Mouse (Mus musculus) forebrain, postnatal 0 days (tissue): Measurements from ENCODE around the gene Ano2. TPM values are rescaled to one million over a fixed set of nuclear protein-coding genes. Genes with fewer than 3 reads are reported as not detected.

Experiments
- ATAC-seq: fragments of 200-750 bp; cut with Nextera tagmentation; 2 replicates; pipeline ENCODE4 v1.8.0; 2017; ENCODE audit warnings: mild to moderate bottlenecking, moderate library complexity
- DNase-seq: peaks from one replicate; pipeline ENCODE4 v3.0.0-alpha.2; 2015
- H3K27ac ChIP-seq: fragments of 300-500 bp; sonication (generic); 2 replicates; pipeline ENCODE4 v1.5.1; 2014; ENCODE audit warnings: low read depth, mild to moderate bottlenecking, antibody characterized with exemption, low read length, moderate library complexity, mixed read lengths
- H3K27me3 ChIP-seq: fragments of 300-500 bp; sonication (generic); 2 replicates; pipeline ENCODE4 v1.6.1; 2014; ENCODE audit warnings: mild to moderate bottlenecking, low read length, mixed read lengths; ENCODE audit not compliant: insufficient read depth
- H3K36me3 ChIP-seq: fragments of 300-500 bp; sonication (generic); 2 replicates; pipeline ENCODE4 v1.6.1; 2014; ENCODE audit warnings: mild to moderate bottlenecking, moderate library complexity; ENCODE audit not compliant: insufficient read depth
- H3K4me1 ChIP-seq: fragments of 300-500 bp; sonication (generic); 2 replicates; pipeline ENCODE4 v1.6.1; 2014; ENCODE audit warnings: antibody characterized with exemption; ENCODE audit not compliant: insufficient read depth
- H3K4me2 ChIP-seq: fragments of 300-500 bp; sonication (generic); 2 replicates; pipeline ENCODE4 v1.6.1; 2014; ENCODE audit warnings: low read depth, mild to moderate bottlenecking, moderate library complexity
- H3K4me3 ChIP-seq: fragments of 300-500 bp; sonication (generic); 2 replicates; pipeline ENCODE4 v1.5.1; 2014; ENCODE audit warnings: low read depth, low read length, mixed read lengths
- H3K9ac ChIP-seq: fragments of 300-500 bp; sonication (generic); 2 replicates; pipeline ENCODE4 v1.6.1; 2014; ENCODE audit warnings: mild to moderate bottlenecking
- H3K9me3 ChIP-seq: fragments of 300-500 bp; sonication (generic); 2 replicates; pipeline ENCODE4 v1.6.1; 2016; ENCODE audit warnings: low read length
- CTCF ChIP-seq: sonication (generic); IDR thresholded peaks from 2 replicates; pipeline ENCODE4 v1.5.1; 2016; ENCODE audit warnings: antibody characterized with exemption, control low read depth, low read depth
- WGBS: fragments of 180-500 bp; shearing (Covaris S2); extraction: QIAGEN DNeasy Blood & Tissue Kit; methylation state at CpG from one replicate; pipeline ENCODE4 v1.1.7; 2014; 5-methylcytosine and 5-hydroxymethylcytosine counted together
- polyA plus RNA-seq: library from polyadenylated mRNA; unstranded; fragments of >200 nt; fragmentation: Nextera tagmentation; extraction: Ambion mirVana; gene quantifications from 2 replicates; pipeline ENCODE4 v1.2.1, GENCODE M21; 2015
- total RNA-seq: library from RNA; depleted of rRNA; stranded (reverse); fragments of >200 nt; gene quantifications from 2 replicates; pipeline ENCODE4 v1.2.3, GENCODE M21; 2014

Gene Ano2
- total and polyA plus RNA-seq, 2 experiments from 2014 or later = 0.82 to 5.5 TPM

DNA sequence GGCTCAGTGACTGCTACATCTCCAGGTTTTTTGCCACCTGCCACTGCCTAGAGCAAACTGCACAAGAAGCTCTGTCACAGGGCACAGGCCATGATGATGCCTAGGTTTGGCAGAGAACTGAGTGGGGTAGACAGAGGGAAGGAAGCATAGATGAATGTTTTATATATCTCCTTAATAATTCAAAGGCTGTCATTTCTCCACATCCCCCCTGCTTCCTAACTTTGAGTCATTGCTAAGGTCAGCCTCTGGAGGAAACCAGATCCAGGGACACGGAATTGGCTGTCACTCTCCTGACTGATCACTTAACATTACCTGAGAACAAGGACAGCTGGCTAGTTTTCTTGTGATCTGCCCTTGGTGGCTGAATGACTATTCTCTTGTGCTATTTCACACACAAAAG is 2.2 kb upstream of the Ano2 start:
- no peak overlapping the region for H3K4me3 ChIP-seq
- no peak for DNase-seq
- no peak for ATAC-seq
- H3K4me1 ChIP-seq = peaks cover 7% of the 10 kb centered on the region; the same call in 1 of the 2 replicates
- no peak for TF ChIP-seq CTCF
- H3K9me3 ChIP-seq = no peaks in the 10 kb centered on the region
- H3K27ac ChIP-seq = no peak overlapping the region
- no peaks in the 10 kb centered on the region for H3K27me3 ChIP-seq
- H3K9ac ChIP-seq = no peak overlapping the region
- no peaks in the 10 kb centered on the region for H3K36me3 ChIP-seq
- WGBS = 73% methylated on average over 1 of the region's 1 CpGs
- H3K4me2 ChIP-seq = no peak overlapping the region

DNA sequence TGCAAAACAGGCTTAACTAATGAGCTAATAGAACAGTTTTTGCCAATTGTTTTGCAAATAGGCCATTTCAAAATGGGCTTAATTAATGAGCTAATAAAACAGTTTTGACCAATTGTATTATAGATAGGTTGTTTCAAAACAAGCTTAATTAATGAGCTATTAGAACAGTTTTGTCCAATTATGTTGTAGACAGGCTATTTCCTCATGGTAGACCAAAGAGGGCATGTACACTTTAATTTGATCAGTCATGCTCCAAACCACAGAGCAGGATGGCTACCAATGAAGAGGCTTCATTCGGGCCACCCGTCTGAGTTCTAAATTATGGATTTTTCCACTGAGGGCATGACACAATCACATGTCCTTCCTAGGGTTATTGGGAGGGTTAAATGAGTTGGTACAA is 10.9 kb downstream of the Ano2 start:
- no peak for DNase-seq
- H3K36me3 ChIP-seq = no peaks in the 10 kb centered on the region
- no peaks in the 10 kb centered on the region for H3K4me1 ChIP-seq
- H3K27me3 ChIP-seq = no peaks in the 10 kb centered on the region
- H3K4me2 ChIP-seq = no peak overlapping the region
- H3K4me3 ChIP-seq = no peak overlapping the region
- no peak for ATAC-seq
- no peaks in the 10 kb centered on the region for H3K9me3 ChIP-seq
- WGBS = 88% methylated on average over 2 of the region's 2 CpGs
- TF ChIP-seq CTCF = no peak
- H3K27ac ChIP-seq = no peak overlapping the region
- H3K9ac ChIP-seq = no peak overlapping the region

DNA sequence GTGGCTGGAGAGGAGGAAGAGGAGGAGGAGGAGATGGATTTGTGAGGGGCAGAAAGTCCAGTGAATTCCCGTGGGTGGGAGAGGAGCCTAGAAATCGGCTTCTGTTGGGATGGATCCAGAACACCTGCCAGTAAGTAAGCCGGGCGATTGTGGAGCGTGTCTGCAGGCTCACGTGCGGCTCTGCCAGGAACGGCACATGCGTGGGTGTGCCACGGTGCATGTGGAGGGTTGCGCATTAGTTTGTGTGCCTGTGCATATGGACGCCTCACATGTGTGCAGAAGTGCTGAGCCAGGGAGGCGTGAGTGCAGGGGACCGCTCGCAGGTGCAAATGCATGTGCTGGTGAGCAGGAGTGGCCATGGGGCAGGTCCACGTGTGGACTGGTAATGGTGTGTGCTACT is 21.0 kb downstream of the Ano2 start:
- no peak for TF ChIP-seq CTCF
- Histone ChIP-seq H3K9ac (no peak overlapping the region), H3K27me3 (no peaks in the 10 kb centered on the region), H3K4me3 (no peak overlapping the region), H3K4me1 (no peaks in the 10 kb centered on the region), H3K36me3 (no peaks in the 10 kb centered on the region), H3K9me3 (no peaks in the 10 kb centered on the region), H3K4me2 (no peak overlapping the region), H3K27ac (no peak overlapping the region)
- ATAC-seq = no peak
- no peak for DNase-seq
- WGBS = 80% methylated on average over 16 of the region's 16 CpGs

DNA sequence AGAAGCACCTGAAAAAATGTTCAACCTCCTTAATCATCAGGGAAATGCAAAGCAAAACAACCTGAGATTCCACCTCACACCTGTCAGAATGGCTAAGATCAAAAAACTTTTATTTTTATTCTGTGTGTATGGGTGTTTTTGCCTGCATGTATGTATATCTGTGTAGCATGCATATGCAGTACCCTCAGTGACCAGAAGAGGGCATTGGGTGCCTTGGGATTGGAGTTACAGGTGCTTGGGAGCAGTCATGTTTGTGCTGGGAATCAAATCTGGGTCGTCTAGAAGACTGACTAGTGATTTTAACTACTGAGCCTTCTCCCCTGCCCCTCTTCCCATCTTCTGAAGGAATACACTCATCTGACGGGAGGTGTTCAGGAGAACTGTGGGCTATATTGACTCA is 36.2 kb downstream of the Ano2 start:
- no peak overlapping the region for H3K4me2 ChIP-seq
- no peaks in the 10 kb centered on the region for H3K9me3 ChIP-seq
- H3K36me3 ChIP-seq = no peaks in the 10 kb centered on the region
- H3K9ac ChIP-seq = no peak overlapping the region
- H3K4me3 ChIP-seq = no peak overlapping the region
- H3K27me3 ChIP-seq = no peaks in the 10 kb centered on the region
- H3K27ac ChIP-seq = no peak overlapping the region
- H3K4me1 ChIP-seq = no peaks in the 10 kb centered on the region
- 0 out of 2 replicates have a peak, but pooled peaks have one; percentile 8 for TF ChIP-seq CTCF
- ATAC-seq (no peak), DNase-seq (no peak)
- WGBS = 79% methylated on average over 2 of the region's 2 CpGs

DNA sequence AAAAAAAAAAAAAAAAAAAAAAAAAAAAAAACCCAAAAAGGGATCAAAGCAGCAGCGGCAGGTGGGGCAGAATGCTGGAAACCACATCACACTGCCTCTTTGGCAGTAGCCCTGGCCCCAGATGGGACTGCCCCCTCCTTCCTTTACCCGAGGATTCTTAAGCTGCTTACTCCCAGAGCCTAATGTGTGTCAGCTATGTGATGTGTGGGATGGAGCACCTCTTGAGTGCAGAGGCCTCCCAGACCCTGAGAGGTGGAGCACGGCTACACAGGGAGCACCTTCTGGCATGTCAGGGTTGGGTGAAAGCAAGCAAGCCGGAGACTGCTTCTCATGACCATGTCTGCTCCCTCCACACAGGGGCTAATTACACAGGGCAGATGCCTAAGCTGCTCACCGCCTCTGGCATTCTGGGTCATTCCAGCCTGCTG is 37.3 kb downstream of the Ano2 start:
- H3K9ac ChIP-seq = no peak overlapping the region
- no peaks in the 10 kb centered on the region for H3K36me3 ChIP-seq
- no peaks in the 10 kb centered on the region for H3K27me3 ChIP-seq
- no peaks in the 10 kb centered on the region for H3K9me3 ChIP-seq
- DNase-seq (peak; percentile 4), ATAC-seq (peak; percentile 14; the same call in 1 of the 2 replicates)
- no peak overlapping the region for H3K4me3 ChIP-seq
- H3K4me2 ChIP-seq = no peak overlapping the region
- WGBS = 38% methylated on average over 5 of the region's 5 CpGs
- no peaks in the 10 kb centered on the region for H3K4me1 ChIP-seq
- no peak overlapping the region for H3K27ac ChIP-seq
- no peak for TF ChIP-seq CTCF

DNA sequence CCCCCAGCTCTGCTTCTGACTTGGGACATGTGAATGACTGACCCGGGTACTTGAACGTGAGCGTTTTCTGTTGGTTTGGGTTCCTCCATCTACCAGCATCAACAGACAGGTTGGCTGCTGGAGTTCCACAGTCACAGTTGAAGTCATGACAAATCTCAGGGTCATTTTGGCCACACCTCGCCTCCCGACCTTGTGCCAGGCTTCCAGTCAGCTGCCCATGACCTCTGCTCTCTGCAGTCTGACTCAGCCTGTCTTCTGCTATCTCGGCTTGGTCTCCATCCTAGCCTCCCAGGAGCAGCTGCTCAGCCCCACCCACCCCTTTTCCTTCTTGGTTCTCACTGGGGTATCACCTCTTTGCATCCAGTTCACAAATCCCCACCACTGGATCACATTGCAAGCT is 39.3 kb downstream of the Ano2 start:
- Histone ChIP-seq H3K4me3 (no peak overlapping the region), H3K9me3 (no peaks in the 10 kb centered on the region), H3K4me1 (no peaks in the 10 kb centered on the region), H3K27me3 (no peaks in the 10 kb centered on the region), H3K36me3 (no peaks in the 10 kb centered on the region), H3K4me2 (no peak overlapping the region), H3K9ac (no peak overlapping the region), H3K27ac (no peak overlapping the region)
- DNase-seq (no peak), ATAC-seq (no peak)
- no peak for TF ChIP-seq CTCF
- WGBS = 89% methylated on average over 6 of the region's 6 CpGs

DNA sequence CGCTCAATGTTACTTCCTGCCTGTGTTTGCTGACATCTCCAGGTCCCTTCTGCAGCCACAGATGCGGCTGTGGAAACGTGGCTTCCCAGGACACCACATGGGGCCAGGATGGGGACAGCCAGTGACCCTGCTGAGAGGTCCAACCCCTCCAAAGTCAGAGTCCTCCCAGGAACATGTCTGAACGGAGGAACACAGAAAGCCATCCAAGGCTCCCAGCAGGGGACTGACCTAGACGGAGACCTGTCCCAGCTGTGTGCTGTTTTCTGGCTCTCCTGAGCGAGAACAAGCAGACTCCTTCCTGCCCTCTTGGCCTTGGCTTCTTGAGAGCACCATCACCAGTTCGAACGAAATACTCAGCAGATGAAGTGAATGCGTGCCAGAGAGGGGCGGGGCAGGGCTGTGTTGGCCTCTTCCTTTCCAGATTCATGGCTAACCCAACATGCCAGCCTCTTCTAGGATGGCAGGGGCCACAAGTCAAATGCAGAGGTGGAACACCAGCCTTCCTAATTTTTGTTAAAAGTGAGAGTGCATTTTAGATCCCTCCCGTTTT is 39.8 kb downstream of the Ano2 start:
- Histone ChIP-seq H3K4me2 (no peak overlapping the region), H3K36me3 (no peaks in the 10 kb centered on the region), H3K4me3 (no peak overlapping the region), H3K9me3 (no peaks in the 10 kb centered on the region), H3K4me1 (no peaks in the 10 kb centered on the region), H3K9ac (no peak overlapping the region), H3K27ac (no peak overlapping the region), H3K27me3 (no peaks in the 10 kb centered on the region)
- DNase-seq (no peak), ATAC-seq (no peak)
- TF ChIP-seq CTCF = no peak
- 73% methylated on average over 11 of the region's 11 CpGs for WGBS
